Mouse (Mus musculus): ENCODE data around the gene Lhfpl2.
A peak's percentile ranks its signal among the peaks of the same experiment; 100 is the strongest.

Gene Lhfpl2

DNA sequence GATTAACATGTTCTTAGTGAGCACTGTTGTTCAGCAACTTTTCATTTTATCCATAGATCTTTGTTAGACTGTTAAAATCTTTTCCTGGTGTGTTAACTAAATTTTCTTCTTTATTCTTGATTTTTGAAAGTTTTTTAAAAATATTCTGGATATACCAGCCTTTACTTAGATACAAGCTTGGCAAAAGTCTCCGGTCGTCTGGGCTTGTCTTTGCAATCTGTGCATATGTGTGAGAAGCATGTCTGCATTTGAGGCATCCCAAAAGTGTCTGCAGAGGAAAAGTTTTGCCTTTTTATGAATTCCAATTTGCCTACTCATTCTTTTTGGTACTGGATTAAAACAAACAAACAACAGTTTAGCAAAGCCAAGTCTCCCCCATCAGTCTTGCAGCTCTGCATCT is 154.6 kb downstream of the Lhfpl2 start:
- no peak for DNase-seq (ENCODE audit: low read depth, low spot score)

DNA sequence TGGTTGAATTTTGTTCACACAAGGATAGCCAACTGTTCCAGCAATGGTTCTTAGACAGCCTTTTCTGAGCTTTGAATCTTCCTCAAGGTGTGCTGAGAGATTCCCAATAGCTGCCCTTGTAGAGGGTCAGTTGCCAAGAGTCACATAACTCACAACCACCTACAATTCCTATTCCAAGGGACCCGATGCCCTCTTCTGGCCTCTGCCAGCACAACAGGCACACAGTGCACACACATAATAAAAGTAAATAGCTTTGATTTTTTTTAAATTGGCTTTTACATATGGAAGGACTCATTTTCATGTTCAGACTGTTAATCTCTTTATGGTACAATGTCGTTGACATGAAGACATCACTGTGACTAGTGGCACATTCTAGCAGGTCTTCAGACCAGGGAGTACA is 155.1 kb downstream of the Lhfpl2 start:
- no peak for DNase-seq (ENCODE audit: low read depth, low spot score)

DNA sequence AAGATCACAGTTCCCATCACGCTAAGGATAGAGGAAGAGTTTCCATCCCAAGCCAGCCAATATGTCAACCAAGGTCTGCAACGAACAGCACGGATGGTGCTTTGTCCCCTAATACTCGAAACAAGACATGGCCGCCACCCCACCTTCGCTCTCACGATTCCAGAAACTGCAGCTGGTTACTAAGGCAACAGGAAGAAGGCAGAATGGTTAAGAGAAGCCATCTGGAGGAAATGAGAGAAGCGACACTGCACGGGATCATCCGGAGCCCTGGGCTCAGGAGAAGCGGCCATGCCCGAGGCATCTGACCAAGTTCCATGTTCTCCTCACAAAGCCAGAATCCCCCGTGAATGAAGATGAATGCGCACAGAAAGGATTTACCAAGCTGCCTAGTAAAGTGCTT is 166.0 kb downstream of the Lhfpl2 start:
- DNase-seq (ENCODE audit: low read depth, low spot score), result no peak

DNA sequence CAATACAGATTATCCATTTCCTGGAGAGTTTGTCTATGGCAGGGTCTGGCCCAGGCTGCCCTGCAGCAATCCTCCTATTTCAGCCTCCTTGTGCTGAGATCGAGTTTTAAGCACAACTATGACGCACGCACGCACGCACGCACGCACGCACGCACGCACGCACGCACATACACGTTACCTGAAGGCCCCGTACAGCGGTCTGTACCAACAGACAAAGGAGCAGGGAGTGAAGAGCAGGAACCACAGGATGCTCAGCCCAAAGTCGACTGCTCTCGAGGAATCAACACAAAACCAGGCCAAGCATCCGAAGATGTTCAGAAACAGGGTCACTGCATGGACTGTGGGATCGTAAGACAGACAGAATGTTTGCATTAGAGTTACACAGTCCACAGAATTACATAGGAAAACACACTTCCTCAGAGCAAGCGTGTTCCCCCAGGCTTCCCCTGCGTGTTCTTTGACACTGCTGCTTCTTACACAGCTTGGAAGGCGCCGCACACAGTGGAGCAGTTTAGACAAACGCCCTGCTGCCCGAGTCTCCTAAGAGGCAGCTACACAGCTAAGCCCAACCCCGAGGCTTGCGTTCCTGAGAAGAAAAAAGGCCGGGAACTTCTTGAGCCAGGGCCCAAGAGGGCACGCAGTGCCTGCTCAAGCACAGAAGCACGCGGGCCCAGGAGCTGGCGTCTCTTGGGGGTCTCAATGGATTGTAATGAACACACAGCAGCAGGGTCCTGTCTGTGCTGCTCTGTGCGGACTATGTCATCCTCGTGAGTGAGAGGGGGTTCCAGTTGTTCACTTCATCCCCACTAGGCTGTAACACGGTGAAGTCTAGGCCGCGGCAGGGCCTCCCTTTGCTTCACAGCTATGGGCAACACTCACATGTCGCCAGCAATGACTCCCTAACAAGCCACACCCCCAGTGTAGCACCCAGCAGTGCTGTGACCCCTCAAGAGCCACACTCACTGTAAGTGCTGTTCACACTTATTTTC is 167.4 kb downstream of the Lhfpl2 start:
- peak; percentile 45 for DNase-seq (ENCODE audit: low read depth, low spot score)

DNA sequence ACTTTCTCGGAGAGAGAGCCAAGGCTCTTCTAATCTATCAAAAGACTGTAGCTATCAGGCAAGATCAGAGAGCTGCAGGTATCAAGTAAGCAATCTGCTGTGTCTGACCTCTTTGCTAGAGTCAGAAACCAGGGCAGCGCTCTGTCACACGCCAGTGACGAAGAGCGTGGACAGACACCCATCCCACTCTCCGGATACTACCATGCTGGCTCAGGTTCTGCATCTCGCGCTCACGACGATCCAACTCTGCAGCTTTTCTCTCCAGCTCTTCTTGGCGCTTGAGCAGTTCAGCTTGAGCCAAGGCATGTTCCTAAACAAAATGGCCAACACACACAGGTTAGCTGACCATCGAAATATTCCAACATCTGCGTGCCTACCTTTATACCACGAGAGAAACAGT is 174.3 kb downstream of the Lhfpl2 start:
- DNase-seq (ENCODE audit: low read depth, low spot score), result no peak

DNA sequence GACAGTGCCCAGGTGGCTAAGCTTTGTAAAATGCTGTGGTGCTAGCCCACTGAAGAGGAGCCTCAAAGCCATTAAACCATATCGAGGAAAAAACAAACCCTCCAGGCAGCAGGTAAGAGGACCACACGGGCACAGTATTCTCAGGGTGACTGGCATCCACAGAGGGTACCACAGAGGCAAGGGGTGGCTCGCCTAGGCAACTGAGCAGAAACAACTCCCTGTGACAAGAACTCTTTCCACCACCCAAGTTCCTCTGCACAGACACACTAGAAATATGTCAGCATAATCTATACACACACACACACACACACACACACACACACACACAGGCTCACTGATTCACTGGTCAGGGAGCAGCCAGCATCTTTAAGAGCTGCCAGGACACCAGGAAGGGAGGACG is 181.9 kb downstream of the Lhfpl2 start:
- DNase-seq (ENCODE audit: low read depth, low spot score), result no peak

DNA sequence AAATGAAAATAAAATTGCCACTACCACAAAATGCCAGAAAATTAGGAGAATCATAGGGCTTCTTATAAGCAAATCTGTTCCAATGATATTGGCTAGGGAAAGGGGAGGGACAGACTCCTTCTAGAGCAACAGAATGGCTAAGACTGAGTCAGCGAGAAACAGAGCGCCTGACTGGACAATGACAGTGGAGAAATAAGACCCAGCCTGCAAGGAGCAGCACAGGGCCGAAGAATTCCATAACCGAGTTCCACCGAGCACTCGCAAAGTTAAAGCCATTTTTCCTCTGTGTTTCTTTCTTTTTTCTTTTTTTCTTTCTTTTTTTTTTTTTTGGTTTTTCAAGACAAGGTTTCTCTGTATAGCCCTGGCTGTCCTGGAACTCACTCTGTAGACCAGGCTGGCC is 182.5 kb downstream of the Lhfpl2 start:
- DNase-seq (ENCODE audit: low read depth, low spot score), result no peak

DNA sequence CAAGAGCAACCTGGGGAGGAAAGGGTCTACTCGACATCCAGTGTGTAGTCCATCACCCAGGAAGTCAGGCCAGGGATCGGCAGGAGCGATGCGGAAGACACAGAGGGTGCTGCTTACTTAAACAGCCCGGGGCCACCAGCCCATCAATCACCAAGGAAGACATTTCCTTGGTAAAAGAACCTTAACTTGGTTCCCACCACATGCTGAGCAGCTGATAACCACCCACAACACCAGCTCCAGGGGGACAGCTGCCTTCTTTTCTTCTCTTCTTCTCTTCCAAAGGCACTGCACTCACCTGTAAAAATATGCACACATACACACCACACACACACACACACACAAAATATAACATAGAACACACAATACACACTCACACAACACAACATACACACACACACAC is 183.3 kb downstream of the Lhfpl2 start:
- no peak for DNase-seq (ENCODE audit: low read depth, low spot score)

DNA sequence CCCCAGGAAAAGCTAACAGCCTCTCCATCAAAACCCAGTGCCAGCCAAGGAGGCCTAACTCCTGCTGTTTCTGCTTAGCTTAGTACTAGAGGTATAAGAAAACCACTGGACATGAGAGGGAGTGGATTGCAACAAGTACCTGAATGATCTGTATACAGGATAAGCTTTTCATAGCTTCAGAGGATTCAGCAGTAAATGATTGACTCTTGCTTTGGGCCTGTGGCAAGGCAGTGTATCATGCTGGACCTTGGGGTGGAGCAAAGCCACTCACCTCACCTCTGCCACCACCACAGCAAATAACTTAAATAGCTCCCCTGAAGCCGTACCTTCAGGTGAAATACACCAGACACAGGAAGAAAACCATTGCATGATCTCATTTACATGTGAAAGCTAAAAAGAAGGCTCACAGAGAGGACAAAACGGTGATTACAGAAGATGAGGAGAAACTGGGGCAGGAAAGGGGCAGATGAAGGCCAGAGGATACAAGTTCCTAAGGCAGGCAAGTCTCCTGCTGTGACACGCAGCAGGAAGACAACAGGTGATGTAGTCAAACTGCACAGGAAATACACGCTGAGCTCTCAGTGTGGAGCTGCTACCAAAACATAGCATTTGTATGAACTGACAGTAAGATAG is 184.4 kb downstream of the Lhfpl2 start:
- peak; percentile 49 for DNase-seq (ENCODE audit: low read depth, low spot score)

DNA sequence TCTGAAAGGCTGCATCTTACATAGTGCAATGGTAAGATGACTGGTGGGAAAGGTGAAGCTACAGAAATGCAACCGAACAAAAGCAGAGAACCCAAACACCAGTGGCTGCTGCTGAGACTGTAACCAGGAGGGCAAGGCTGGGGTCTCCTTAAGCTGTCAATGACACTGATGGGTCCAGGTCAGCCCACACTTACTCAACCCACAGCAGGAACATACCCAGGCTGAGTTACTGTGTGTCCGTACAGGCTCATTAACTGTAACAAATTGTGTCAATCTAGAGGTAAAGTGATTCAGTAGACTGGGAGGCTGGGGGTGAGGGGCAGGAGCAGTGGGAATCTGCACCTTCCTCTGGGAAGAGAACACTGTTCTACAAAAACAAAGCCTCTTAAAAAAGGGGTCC is 185.3 kb downstream of the Lhfpl2 start:
- DNase-seq (ENCODE audit: low read depth, low spot score), result no peak

Measured in WW6 (cell line).